Mouse (Mus musculus) midbrain, embryonic 10.5 days (tissue): Measurements from ENCODE around the gene Rapgefl1. TPM values are rescaled to one million over a fixed set of nuclear protein-coding genes. Genes with fewer than 3 reads are reported as not detected.
"Not testable (repeated sequence)": the region's sequence is repeated elsewhere in the genome, so short reads cannot be mapped to it uniquely, and the experiment has no call there.

Experiments used
- DNase-seq: peaks from one replicate; pipeline ENCODE4 v3.0.0-alpha.2; 2017; ENCODE audit warnings: low spot score
- H3K27ac ChIP-seq: fragments of 300-500 bp; sonication (generic); replicated peaks from 2 replicates; pipeline ENCODE4 v1.5.1; 2016; ENCODE audit warnings: mild to moderate bottlenecking
- H3K27me3 ChIP-seq: fragments of 300-500 bp; sonication (generic); 2 replicates; pipeline ENCODE4 v1.6.1; 2016; ENCODE audit warnings: low read depth, mild to moderate bottlenecking; ENCODE audit not compliant: poor library complexity, severe bottlenecking
- H3K36me3 ChIP-seq: fragments of 300-500 bp; sonication (generic); 2 replicates; pipeline ENCODE4 v1.6.1; 2016; ENCODE audit warnings: mild to moderate bottlenecking, moderate library complexity
- H3K4me1 ChIP-seq: fragments of 300-500 bp; sonication (generic); 2 replicates; pipeline ENCODE4 v1.6.1; 2016
- H3K4me3 ChIP-seq: fragments of 300-500 bp; sonication (generic); 2 replicates; pipeline ENCODE4 v1.5.1; 2016; ENCODE audit warnings: mild to moderate bottlenecking, moderate library complexity
- H3K9me3 ChIP-seq: fragments of 300-500 bp; sonication (generic); replicated peaks from 2 replicates; pipeline ENCODE4 v1.6.1; 2016; ENCODE audit warnings: mild to moderate bottlenecking
- WGBS: fragments of 180-500 bp; shearing (Covaris S2); methylation state at CpG from one replicate; pipeline ENCODE4 v1.1.7; 2016; 5-methylcytosine and 5-hydroxymethylcytosine counted together
- polyA plus RNA-seq: library from polyadenylated mRNA; unstranded; fragments of >200 nt; fragmentation: Nextera tagmentation; extraction: Ambion mirVana; gene quantifications from 2 replicates; pipeline ENCODE4 v1.2.1, GENCODE M21; 2016

Rapgefl1 gene
- polyA plus RNA-seq, 1 experiment from 2014 or later: 1.3 TPM

GRCm38 (mm10) chr11:98795714-98796514 lies 40.7 kb upstream of the Rapgefl1 start:
- under 1% methylated on average over 74 of the region's 74 CpGs for WGBS

GRCm38 (mm10) chr11:98796515-98797216 lies 39.9 kb upstream of the Rapgefl1 start:
- H3K9me3 ChIP-seq: no peaks in the 10 kb centered on the region
- peak overlapping the region; percentile 100 for H3K4me3 ChIP-seq
- H3K4me1 ChIP-seq: peaks cover 58% of the 10 kb centered on the region
- H3K27ac ChIP-seq: peak overlapping the region; percentile 100
- 5% methylated on average over 23 of the region's 23 CpGs for WGBS
- no peaks in the 10 kb centered on the region for H3K27me3 ChIP-seq
- DNase-seq: peak; percentile 83
- H3K36me3 ChIP-seq: peaks cover 43% of the 10 kb centered on the region

More at GRCm38 (mm10) chr11:98795714-98796514, 40.7 kb upstream of the Rapgefl1 start:
- no peaks in the 10 kb centered on the region for H3K27me3 ChIP-seq
- peak overlapping the region; percentile 100 for H3K27ac ChIP-seq
- peak overlapping the region; percentile 100 for H3K4me3 ChIP-seq
- peaks cover 36% of the 10 kb centered on the region for H3K36me3 ChIP-seq
- peaks cover 62% of the 10 kb centered on the region for H3K4me1 ChIP-seq
- H3K9me3 ChIP-seq: no peaks in the 10 kb centered on the region
- DNase-seq: peak; percentile 81

- peaks cover 50% of the 10 kb centered on the region for H3K36me3 ChIP-seq
Observed at GRCm38 (mm10) chr11:98797306-98797705, 39.3 kb upstream of the Rapgefl1 start.

GRCm38 (mm10) chr11:98797909-98798308 lies 38.7 kb upstream of the Rapgefl1 start:
- Histone ChIP-seq H3K27me3 (no peaks in the 10 kb centered on the region), H3K9me3 (no peaks in the 10 kb centered on the region), H3K4me1 (peaks cover 46% of the 10 kb centered on the region), H3K36me3 (peaks cover 56% of the 10 kb centered on the region), H3K4me3 (peak overlapping the region; percentile 100), H3K27ac (no peak overlapping the region)
- WGBS: 70% methylated on average over 4 of the region's 4 CpGs
- no peak for DNase-seq

More at GRCm38 (mm10) chr11:98797306-98797705, 39.3 kb upstream of the Rapgefl1 start:
- no peak for DNase-seq
- Histone ChIP-seq H3K4me3 (peak overlapping the region; percentile 100), H3K27me3 (no peaks in the 10 kb centered on the region), H3K4me1 (peaks cover 52% of the 10 kb centered on the region), H3K27ac (peak overlapping the region; percentile 100; the same call in 1 of the 2 replicates), H3K9me3 (no peaks in the 10 kb centered on the region)
- 25% methylated on average over 5 of the region's 5 CpGs for WGBS

- no peak for DNase-seq
Observed at GRCm38 (mm10) chr11:98804605-98805004, 32.0 kb upstream of the Rapgefl1 start, which contains the start of gene Casc3. Casc3 (plus strand) TSS chr11:98804905.

GRCm38 (mm10) chr11:98808417-98808816 lies 28.2 kb upstream of the Rapgefl1 start:
- H3K9me3 ChIP-seq: no peaks in the 10 kb centered on the region

More at GRCm38 (mm10) chr11:98804605-98805004, 32.0 kb upstream of the Rapgefl1 start, which contains the start of gene Casc3:
- Histone ChIP-seq H3K27ac (no peak within 1 kb of the TSS), H3K9me3 (no peaks in the 10 kb centered on the region), H3K4me3 (peak within 1 kb of the TSS; percentile 7; the same call in 1 of the 2 replicates), H3K27me3 (no peaks in the 10 kb centered on the region), H3K4me1 (peaks cover 6% of the 10 kb centered on the region), H3K36me3 (peaks cover 90% of the 10 kb centered on the region)
- 94% methylated on average over 5 of the region's 5 CpGs for WGBS

GRCm38 (mm10) chr11:98809457-98810290 lies 26.9 kb upstream of the Rapgefl1 start:
- under 1% methylated on average over 82 of the region's 84 CpGs for WGBS
- DNase-seq: peak; percentile 99
- H3K27me3 ChIP-seq: no peaks in the 10 kb centered on the region
- peaks cover 17% of the 10 kb centered on the region for H3K4me1 ChIP-seq
- peak overlapping the region; percentile 87 for H3K4me3 ChIP-seq
- H3K27ac ChIP-seq: peak overlapping the region; percentile 98
- H3K36me3 ChIP-seq: peaks cover 78% of the 10 kb centered on the region
- H3K9me3 ChIP-seq: no peaks in the 10 kb centered on the region

More at GRCm38 (mm10) chr11:98808417-98808816, 28.2 kb upstream of the Rapgefl1 start:
- no peak for DNase-seq
- Histone ChIP-seq H3K4me3 (peak overlapping the region; percentile 87), H3K27me3 (no peaks in the 10 kb centered on the region), H3K36me3 (peaks cover 78% of the 10 kb centered on the region), H3K27ac (peak overlapping the region; percentile 98; the same call in 1 of the 2 replicates), H3K4me1 (peaks cover 17% of the 10 kb centered on the region)
- 76% methylated on average over 2 of the region's 2 CpGs for WGBS

GRCm38 (mm10) chr11:98810686-98811085 lies 25.9 kb upstream of the Rapgefl1 start:
- H3K9me3 ChIP-seq: no peaks in the 10 kb centered on the region
- no peaks in the 10 kb centered on the region for H3K27me3 ChIP-seq
- peak overlapping the region; percentile 98 for H3K27ac ChIP-seq
- H3K36me3 ChIP-seq: peaks cover 78% of the 10 kb centered on the region
- H3K4me1 ChIP-seq: peaks cover 17% of the 10 kb centered on the region
- DNase-seq: no peak
- 84% methylated on average over 7 of the region's 7 CpGs for WGBS
- peak overlapping the region; percentile 87 for H3K4me3 ChIP-seq

- no peak overlapping the region for H3K4me3 ChIP-seq
- 93% methylated on average over 1 of the region's 1 CpGs for WGBS
- no peak for DNase-seq
- no peaks in the 10 kb centered on the region for H3K4me1 ChIP-seq
- no peaks in the 10 kb centered on the region for H3K9me3 ChIP-seq
- H3K27ac ChIP-seq: no peak overlapping the region
- peaks cover 99% of the 10 kb centered on the region for H3K36me3 ChIP-seq
- H3K27me3 ChIP-seq: no peaks in the 10 kb centered on the region
Observed at GRCm38 (mm10) chr11:98816706-98817239, 19.8 kb upstream of the Rapgefl1 start.

- no peak overlapping the region for H3K27ac ChIP-seq
- no peaks in the 10 kb centered on the region for H3K9me3 ChIP-seq
- DNase-seq: no peak
- H3K36me3 ChIP-seq: peaks cover 100% of the 10 kb centered on the region
- H3K27me3 ChIP-seq: no peaks in the 10 kb centered on the region
- no peak overlapping the region for H3K4me3 ChIP-seq
- H3K4me1 ChIP-seq: no peaks in the 10 kb centered on the region
- WGBS: 94% methylated on average over 5 of the region's 5 CpGs
Observed at GRCm38 (mm10) chr11:98820968-98821367, 15.6 kb upstream of the Rapgefl1 start.

- H3K4me3 ChIP-seq, H3K9me3 ChIP-seq, H3K27me3 ChIP-seq, H3K27ac ChIP-seq, H3K4me1 ChIP-seq, DNase-seq: not testable (repeated sequence)
- 98% methylated on average over 2 of the region's 2 CpGs for WGBS
- H3K36me3 ChIP-seq: peaks cover 100% of the 10 kb centered on the region
Observed at GRCm38 (mm10) chr11:98826071-98826470, 10.5 kb upstream of the Rapgefl1 start.

- no peak overlapping the region for H3K4me3 ChIP-seq
- no peak overlapping the region for H3K27ac ChIP-seq
- no peaks in the 10 kb centered on the region for H3K4me1 ChIP-seq
- peaks cover 100% of the 10 kb centered on the region for H3K36me3 ChIP-seq
- no peaks in the 10 kb centered on the region for H3K27me3 ChIP-seq
- no peak for DNase-seq
- WGBS: 93% methylated on average over 2 of the region's 2 CpGs
- H3K9me3 ChIP-seq: no peaks in the 10 kb centered on the region
Observed at GRCm38 (mm10) chr11:98827877-98828276, 8.7 kb upstream of the Rapgefl1 start.
